Mouse (Mus musculus) kidney, adult 2 months (tissue): Measurements from ENCODE around the gene Car5b.

Experiments
- CTCF ChIP-seq: fragments of 200-500 bp; conservative IDR thresholded peaks from 2 replicates; pipeline ENCODE4 v1.5.1; 2011; ENCODE audit warnings: low read depth, mild to moderate bottlenecking, control low read depth, low read length, moderate library complexity, mixed read lengths; ENCODE audit not compliant: insufficient read depth, insufficient read length
- POLR2A ChIP-seq: fragments of 200-500 bp; IDR thresholded peaks from one replicate; pipeline ENCODE4 v1.6.1; 2011; ENCODE audit warnings: low read depth, low read length, control low read depth

GRCm38 (mm10) chrX:164042069-164042468 is 14.3 kb upstream of the Car5b start:
- TF ChIP-seq CTCF (no peak), POLR2A (no peak)
